In the genomic region with DNA sequence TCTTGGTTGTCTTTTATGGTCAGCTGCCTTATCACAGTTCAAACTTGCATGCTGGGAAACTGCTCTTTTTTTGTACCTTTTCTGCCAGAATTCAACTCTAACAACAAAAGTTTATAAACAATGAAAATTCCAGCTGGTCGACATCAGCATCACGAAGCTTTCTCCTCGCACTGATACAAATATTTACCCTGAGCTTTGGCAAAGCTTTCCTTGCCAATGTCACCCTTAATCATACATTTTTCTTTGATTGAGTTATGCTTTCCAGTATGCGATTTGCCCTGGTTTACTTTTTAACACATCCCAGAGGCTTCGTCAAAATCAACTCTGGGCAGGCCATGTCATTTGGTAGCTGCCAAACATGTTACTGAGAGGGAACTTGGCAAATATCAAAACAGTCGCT, we compare ENCODE assay signal across 31 mouse cellular contexts.
DNase-seq lines count a peak whose midpoint lies in the region; ATAC-seq and TF ChIP-seq lines count a peak whose summit lies in the region.
"Had no signal": no experiment of that assay in that cellular context is flagged by ENCODE, and none has a peak within 500 bp of the region (broad histone marks: within the 10 kb centered on the region; RNA-seq: fewer than 3 reads in every experiment).

No protein-coding gene starts in this region.

- H3K4me3 ChIP-seq in heart, adult 2 months = no peak overlapping the region
- no peak overlapping the region for H3K4me3 ChIP-seq in lung, embryonic 16.5 days (ENCODE audit: low read length)
- H3K4me3 ChIP-seq in hindbrain, postnatal 0 days (ENCODE audit: low read length) = no peak overlapping the region
- H3K4me3 ChIP-seq: embryonic facial prominence, embryonic 13.5 days; erythroblast, embryonic 14.5 days; heart, embryonic 10.5 days; heart, embryonic 15.5 days; hindbrain, embryonic 12.5 days; liver, embryonic 15.5 days had no signal

- H3K79me2 ChIP-seq in heart, adult 2 months (replicated peaks; ENCODE audit: control insufficient read depth, insufficient read depth, low read length) = no peaks in the 10 kb centered on the region

- H3K36me3 ChIP-seq in heart, adult 2 months (ENCODE audit: control insufficient read depth, insufficient read depth, low read length) = no peaks in the 10 kb centered on the region
- no peaks in the 10 kb centered on the region for H3K36me3 ChIP-seq in lung, embryonic 16.5 days (ENCODE audit: control insufficient read depth, insufficient read depth, low read length)
- H3K36me3 ChIP-seq in hindbrain, postnatal 0 days (ENCODE audit: insufficient read depth, low read length) = no peaks in the 10 kb centered on the region
- H3K36me3 ChIP-seq: embryonic facial prominence, embryonic 13.5 days; heart, embryonic 10.5 days; heart, embryonic 15.5 days; hindbrain, embryonic 12.5 days; liver, embryonic 15.5 days had no signal

- peak; percentile 90 for ATAC-seq in lung, embryonic 16.5 days (ENCODE audit: low read depth)
- no peak for ATAC-seq in hindbrain, postnatal 0 days
- ATAC-seq: activated CD4-positive, CD25-positive, alpha-beta regulatory T cell, adult 4 months; CD4-positive, CD25-positive, alpha-beta regulatory T cell, adult 4 months; forebrain, embryonic 16.5 days; intestine, embryonic 16.5 days had no signal

- no peaks in the 10 kb centered on the region for H3K4me1 ChIP-seq in heart, adult 2 months (ENCODE audit: control insufficient read depth, insufficient read depth, low read length)
- no peaks in the 10 kb centered on the region for H3K4me1 ChIP-seq in lung, embryonic 16.5 days (replicated peaks; ENCODE audit: control insufficient read depth, insufficient read depth, low read length)
- H3K4me1 ChIP-seq in hindbrain, postnatal 0 days (ENCODE audit: insufficient read depth, low read length) = no peaks in the 10 kb centered on the region
- H3K4me1 ChIP-seq: embryonic facial prominence, embryonic 13.5 days; heart, embryonic 10.5 days; heart, embryonic 15.5 days; hindbrain, embryonic 12.5 days; liver, embryonic 15.5 days had no signal

- no peak overlapping the region for H3K4me2 ChIP-seq in lung, embryonic 16.5 days (ENCODE audit: low read depth, low read length)
- H3K4me2 ChIP-seq in hindbrain, postnatal 0 days (ENCODE audit: low read depth, low read length) = no peak overlapping the region
- H3K4me2 ChIP-seq: embryonic facial prominence, embryonic 13.5 days; heart, embryonic 15.5 days; hindbrain, embryonic 12.5 days; liver, embryonic 15.5 days had no signal

- TF ChIP-seq POLR2A in heart, adult 2 months (IDR thresholded peaks at IDR 0.05; ENCODE audit: insufficient read depth, low read depth, low read length) = no peak

- no peak for TF ChIP-seq EP300 in heart, adult 2 months (IDR thresholded peaks at IDR 0.05; ENCODE audit: insufficient read depth, low read depth, low read length)

- DNase-seq in heart, adult 2 months = no peak
- DNase-seq in heart, postnatal 4 days = no peak
- peak; percentile 51 for DNase-seq in Muller cell, postnatal 12 days (ENCODE audit: inconsistent ontology term)
- DNase-seq in lung, postnatal 36 days = peak; percentile 69
- no peak for DNase-seq in cerebellum, postnatal 14 days
- DNase-seq in hindbrain, postnatal 0 days (ENCODE audit: low spot score) = no peak
- DNase-seq: adrenal gland, adult 8-10 months; cerebellum, adult 2 months; cerebellum, postnatal 36 days; embryo, embryonic 11 days; gastrocnemius, postnatal 10 days; kidney, adult 8-10 months; kidney, postnatal 4 days; layer of hippocampus, postnatal 36 days; liver; midbrain, embryonic 14.5 days; right cerebral cortex, postnatal 25 days; thymus, adult 2 months; thymus, postnatal 36 days had no signal

- H3K27me3 ChIP-seq in heart, adult 2 months (ENCODE audit: control insufficient read depth, insufficient read depth, low read length) = no peaks in the 10 kb centered on the region
- no peaks in the 10 kb centered on the region for H3K27me3 ChIP-seq in lung, embryonic 16.5 days (ENCODE audit: control insufficient read depth, insufficient read depth, low read depth, low read length)
- no peaks in the 10 kb centered on the region for H3K27me3 ChIP-seq in hindbrain, postnatal 0 days (ENCODE audit: insufficient read depth, low read length)
- H3K27me3 ChIP-seq: embryonic facial prominence, embryonic 13.5 days; heart, embryonic 15.5 days; hindbrain, embryonic 12.5 days; liver, embryonic 15.5 days had no signal

- 52% methylated on average over 6 of the region's 6 CpGs for WGBS in heart, adult 2 months
- WGBS in lung, embryonic 16.5 days = 19% methylated on average over 6 of the region's 6 CpGs
- 65% methylated on average over 6 of the region's 6 CpGs for WGBS in hindbrain, postnatal 0 days

- peak overlapping the region; percentile 16; the same call in 1 of the 2 replicates for H3K27ac ChIP-seq in heart, adult 2 months
- H3K27ac ChIP-seq in lung, embryonic 16.5 days (ENCODE audit: low read length) = peak overlapping the region; percentile 61
- no peak overlapping the region for H3K27ac ChIP-seq in hindbrain, postnatal 0 days
- H3K27ac ChIP-seq: embryonic facial prominence, embryonic 13.5 days; heart, embryonic 10.5 days; heart, embryonic 15.5 days; hindbrain, embryonic 12.5 days; kidney, postnatal 0 days; liver, embryonic 15.5 days had no signal

- intact Hi-C loops in heart, adult 2 months (cut with DNase I) = no loop called here

- H3K9me3 ChIP-seq in lung, embryonic 16.5 days (ENCODE audit: control insufficient read depth, low read length) = no peaks in the 10 kb centered on the region
- H3K9me3 ChIP-seq in hindbrain, postnatal 0 days (ENCODE audit: low read length) = no peaks in the 10 kb centered on the region
- H3K9me3 ChIP-seq: embryonic facial prominence, embryonic 13.5 days; heart, embryonic 10.5 days; heart, embryonic 15.5 days; hindbrain, embryonic 12.5 days; liver, embryonic 15.5 days had no signal

- H3K9ac ChIP-seq in heart, adult 2 months (ENCODE audit: low read depth, low read length) = no peak overlapping the region
- H3K9ac ChIP-seq in lung, embryonic 16.5 days (ENCODE audit: low read length) = no peak overlapping the region
- no peak overlapping the region for H3K9ac ChIP-seq in hindbrain, postnatal 0 days (replicated peaks; ENCODE audit: low read length)
- H3K9ac ChIP-seq: embryonic facial prominence, embryonic 13.5 days; heart, embryonic 15.5 days; hindbrain, embryonic 12.5 days; liver, embryonic 15.5 days had no signal

- no peak for TF ChIP-seq CTCF in heart, adult 2 months (IDR thresholded peaks at IDR 0.05)
- TF ChIP-seq CTCF in hindbrain, postnatal 0 days (IDR thresholded peaks at IDR 0.05; ENCODE audit: low read depth) = no peak

Comparison
In these comparisons a context has a peak if more than half of its experiments do, and no peak if none do; other contexts are left out.
1. DNase-seq: peak in Muller cell, postnatal 12 days (single experiment) and lung, postnatal 36 days (single experiment); none in heart, adult 2 months (0 of 2), heart, postnatal 4 days (single experiment), cerebellum, postnatal 14 days (0 of 2) and hindbrain, postnatal 0 days (single experiment).